Mouse (Mus musculus): ENCODE data around the gene Pycr1.
A peak's percentile ranks its signal among the peaks of the same experiment; 100 is the strongest.

- no peak for TF ChIP-seq CTCF (IDR thresholded peaks at IDR 0.05; ENCODE audit: low read depth, low read length)
- peak; percentile 68; the same call in 1 of the 2 replicates for TF ChIP-seq EP300 (IDR thresholded peaks at IDR 0.05; ENCODE audit: insufficient read depth, low read depth, low read length)
Observed at GRCm38 (mm10) chr11:120648001-120648476, 4.5 kb upstream of the Pycr1 start, which contains the start of gene Myadml2.

All from ES-Bruce4 (cell line).